Mouse (Mus musculus): ENCODE measurements around the gene Alkbh1.

Alkbh1 gene

GRCm38 (mm10) chr12:87380586-87381379, 63.0 kb downstream of the Alkbh1 start:
- no peak for DNase-seq (ENCODE audit: low spot score)

DNA sequence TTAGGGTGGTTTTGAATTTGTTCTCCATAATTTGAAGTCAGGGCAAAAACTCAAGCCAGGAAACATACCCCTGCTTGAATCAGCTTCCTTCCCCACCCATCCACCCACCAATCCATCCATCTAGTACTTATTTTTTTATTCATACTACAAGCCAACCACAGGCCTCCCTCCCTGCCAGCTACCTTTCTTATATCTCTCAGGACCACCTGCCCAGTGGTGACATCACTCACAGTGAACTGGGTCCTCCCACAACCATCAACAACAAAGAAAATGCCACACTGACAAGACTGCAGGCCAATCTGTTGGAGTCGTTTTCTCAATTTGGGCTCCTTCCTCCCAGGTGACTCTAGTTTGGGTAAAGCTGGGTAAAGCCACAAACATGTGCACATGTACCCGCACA, 64.3 kb downstream of the Alkbh1 start:
- no peak for DNase-seq (ENCODE audit: low spot score)

Data from lung, postnatal 25 days (tissue).